Mouse (Mus musculus) cerebellum, adult 9-11 months (tissue): ENCODE measurements around the gene Lin54.

Source experiments
- DNase-seq: peaks from one replicate; pipeline ENCODE4 v3.0.0; 2022

Gene Lin54

DNA sequence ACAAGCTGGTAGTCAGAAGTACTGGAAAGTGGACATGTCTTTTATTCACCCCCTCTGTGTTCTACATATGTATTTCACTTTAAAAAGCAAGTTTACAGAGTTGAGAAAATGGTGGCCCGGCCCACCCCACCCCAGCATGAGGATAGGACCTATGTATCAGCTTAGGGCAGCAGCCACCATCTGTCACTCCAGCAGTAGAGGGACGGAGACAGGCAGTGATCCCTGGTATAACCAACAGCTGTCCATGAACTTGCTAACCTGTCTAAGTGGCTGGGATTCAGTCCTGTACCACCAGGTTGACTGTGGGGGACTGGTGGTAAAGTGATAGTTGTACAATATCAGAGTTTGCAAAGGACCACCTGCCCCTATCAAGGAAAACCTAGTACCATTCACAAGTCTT lies 82.4 kb downstream of the Lin54 start:
- no peak for DNase-seq

DNA sequence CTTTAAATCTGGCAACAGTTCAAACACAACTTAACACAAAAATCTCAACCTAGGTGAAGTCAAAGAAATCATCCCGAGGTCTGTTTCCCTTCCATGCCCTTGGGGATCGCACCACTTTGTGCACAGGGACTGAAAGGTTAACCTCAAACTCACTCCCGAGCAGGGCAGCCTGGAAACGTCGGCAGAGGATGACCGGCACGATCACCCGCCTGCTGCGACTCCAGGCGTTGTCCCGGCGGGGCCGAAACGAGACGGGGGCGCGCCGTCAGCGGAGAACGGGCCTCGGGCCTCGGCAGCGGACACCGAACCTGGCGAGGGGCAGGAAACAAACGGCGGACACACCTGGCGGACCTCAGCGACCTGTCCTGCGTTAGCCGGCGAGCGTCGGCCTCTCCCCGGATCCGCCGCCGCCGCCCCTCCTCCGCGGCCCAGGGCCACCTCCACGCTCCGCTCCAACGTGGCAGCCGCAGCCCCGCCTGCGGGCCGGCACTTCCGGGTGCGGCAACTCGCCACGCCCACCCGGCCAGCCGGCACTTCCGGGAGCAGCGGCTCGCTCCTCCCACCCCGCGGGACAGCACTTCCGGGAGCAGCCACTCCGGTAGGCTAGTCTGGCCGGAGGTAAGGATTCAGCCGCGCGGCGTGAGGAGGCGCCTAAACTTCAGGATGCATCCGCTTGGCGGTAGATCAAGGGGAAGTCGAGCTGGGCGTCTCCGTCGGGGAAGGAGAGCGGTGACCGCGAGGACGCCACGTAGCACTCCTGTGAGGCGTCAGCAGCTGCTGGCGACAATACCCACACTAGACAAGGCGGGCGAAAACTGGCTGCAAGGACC lies 84.5 kb downstream of the Lin54 start, which contains the start of gene Sec31a:
TSS of gene Sec31a (minus strand) at position 474 of the 830 bp plus-strand sequence.
- DNase-seq: peak; percentile 98

DNA sequence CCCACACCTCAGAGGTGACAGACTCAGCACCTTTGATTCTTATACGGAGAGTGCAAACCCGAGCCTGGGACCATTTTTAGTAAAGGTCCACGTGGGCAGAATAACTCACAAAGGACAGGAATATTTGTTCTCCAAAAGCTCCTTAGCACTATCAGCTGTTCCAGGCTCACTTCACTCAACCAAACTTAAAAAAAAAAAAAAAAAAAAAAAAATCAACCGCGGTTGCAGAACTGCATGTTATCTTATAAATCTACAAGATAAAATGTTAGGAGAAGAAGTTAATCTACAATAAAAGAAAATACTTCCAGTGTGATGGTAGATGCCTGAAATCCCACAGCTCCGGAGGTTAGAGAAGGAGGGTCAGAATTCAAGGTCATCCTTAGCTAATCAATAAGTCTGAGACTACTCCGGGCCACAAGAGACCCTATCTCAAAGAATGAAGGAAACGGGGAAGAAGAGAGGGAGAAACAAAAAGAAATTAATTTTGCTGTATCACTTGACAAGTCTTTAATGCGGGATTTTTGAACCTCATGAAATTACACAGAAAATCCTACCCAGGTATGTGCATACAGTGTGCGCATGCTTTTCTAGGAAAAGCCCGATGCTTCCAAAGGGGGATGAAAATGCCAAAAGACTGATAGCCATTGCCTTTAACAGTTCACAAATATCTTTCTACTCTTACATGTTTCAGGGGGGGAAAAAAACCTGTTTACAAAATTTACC lies 85.8 kb downstream of the Lin54 start:
- no peak for DNase-seq

DNA sequence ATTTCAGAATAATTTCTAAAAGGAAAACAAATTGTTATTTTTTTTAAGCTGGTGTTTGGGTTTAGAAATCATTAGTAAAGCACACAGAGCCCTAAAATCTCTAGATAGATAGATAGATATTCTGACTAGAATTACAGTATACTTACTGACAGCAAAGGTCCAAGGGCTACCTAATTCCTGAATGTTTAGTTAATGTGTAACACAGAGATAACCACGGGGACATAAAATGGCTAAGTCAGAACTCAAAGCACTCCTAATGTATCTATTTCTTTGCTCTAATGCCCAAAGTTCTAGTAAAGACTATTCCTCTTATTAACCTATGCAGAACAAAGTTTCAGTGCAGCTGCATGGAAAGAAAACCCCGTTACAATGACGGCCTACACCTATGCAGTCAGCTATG lies 87.6 kb downstream of the Lin54 start:
- no peak for DNase-seq

DNA sequence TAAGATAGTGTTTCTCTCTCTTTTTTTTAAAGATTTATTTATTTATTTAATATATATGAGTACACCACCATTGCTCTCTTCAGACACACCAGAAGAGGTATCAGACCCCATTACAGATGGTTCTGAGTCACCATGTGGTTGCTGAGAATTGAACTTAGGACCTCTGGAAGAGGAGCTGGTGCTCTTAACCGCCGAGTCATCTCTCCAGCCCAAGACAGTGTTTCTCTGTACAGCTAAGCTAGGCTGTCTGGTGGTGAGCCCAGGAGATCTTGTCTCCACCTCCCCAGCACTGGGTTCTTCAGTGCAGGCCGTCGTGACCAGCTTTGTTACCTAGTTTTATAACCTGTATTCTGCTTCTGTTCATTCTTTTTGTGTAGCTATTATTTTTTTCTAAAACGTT lies 90.2 kb downstream of the Lin54 start:
- no peak for DNase-seq

DNA sequence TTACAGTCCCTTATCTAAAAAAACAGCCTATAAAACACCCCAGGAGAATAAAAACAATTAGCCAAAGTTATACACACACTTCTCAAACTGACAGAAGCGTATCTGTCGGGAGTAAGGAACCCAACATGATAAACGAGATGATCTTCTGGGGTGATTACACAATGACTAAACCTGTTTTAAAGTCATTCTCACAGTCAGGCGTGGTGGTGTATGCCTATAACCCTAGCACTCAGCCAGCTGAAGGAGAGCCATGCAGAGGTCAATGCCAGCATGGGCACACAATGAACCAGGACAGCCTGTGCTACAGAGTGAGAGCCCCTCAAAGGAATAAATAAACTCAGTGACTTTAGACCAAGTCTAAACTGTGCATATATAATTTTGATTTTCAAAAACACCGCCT lies 92.0 kb downstream of the Lin54 start:
- no peak for DNase-seq

DNA sequence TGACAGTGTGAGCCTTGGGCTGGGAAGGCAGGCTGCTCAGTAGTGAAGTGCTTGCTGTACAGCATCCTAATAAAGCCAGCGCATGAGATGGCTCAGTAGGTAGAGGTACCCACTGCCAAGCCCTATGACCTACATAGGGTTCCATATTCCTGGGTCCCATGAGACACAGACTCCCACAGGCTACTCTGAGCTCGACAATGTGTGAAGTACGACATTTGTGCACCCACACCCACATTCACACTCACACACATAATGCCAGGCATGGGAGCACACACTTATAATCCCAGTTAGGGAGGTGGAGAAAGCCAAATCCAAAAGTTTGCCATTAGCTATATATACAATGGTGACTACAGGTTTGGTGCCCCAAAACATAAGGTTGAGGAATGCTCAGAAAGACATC lies 103.7 kb downstream of the Lin54 start:
- no peak for DNase-seq

DNA sequence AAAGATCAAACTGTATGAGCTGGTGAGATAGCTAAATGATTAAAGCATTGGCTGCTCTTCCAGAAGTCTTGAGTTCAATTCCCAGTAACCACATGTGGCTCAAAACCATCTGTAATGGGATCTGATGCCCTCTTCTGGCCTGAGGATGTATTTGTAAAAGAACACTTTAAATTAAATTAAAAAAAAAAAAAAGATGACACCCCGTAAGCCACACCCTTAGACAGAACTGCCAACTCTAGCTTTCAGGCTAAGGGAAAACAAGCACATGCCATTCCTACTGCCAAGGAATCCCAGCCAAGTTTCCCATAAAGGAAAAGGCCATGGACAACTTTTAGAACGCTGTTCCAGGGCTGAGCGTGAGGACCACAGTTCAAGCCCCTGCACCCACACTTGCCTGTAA lies 106.8 kb downstream of the Lin54 start:
- no peak for DNase-seq

DNA sequence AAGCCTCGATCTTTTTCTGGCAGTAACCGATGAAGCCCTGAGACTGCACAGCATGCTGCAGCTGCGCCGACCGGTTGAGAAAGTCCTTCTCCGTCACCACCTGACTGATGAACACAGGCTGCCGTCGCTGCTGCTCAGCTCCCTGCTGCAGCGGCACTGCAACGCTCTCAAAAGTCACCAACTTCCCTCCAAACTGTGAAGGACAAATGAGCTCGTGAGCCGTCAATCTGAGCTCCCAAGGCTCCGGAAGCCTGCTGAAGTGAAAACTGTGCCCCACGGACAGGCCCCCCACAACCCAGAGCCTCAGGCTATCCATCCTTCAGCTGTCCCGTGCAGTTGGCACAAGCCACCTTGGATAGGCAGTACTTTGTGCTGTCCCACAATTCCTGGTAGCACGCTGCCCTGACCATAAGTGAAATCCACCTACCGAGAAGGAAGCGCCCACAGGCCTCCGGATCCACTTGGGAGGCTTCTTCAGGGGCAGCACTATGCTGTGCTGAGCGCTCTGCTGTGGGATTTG lies 107.9 kb downstream of the Lin54 start:
- no peak for DNase-seq
